Mouse (Mus musculus): Measurements from ENCODE around the gene Vgll2. TPM values are rescaled to one million over a fixed set of nuclear protein-coding genes. Genes with fewer than 3 reads are reported as not detected.

The Vgll2 gene
- total RNA-seq, 2 experiments from 2014 or later: not detected

DNA sequence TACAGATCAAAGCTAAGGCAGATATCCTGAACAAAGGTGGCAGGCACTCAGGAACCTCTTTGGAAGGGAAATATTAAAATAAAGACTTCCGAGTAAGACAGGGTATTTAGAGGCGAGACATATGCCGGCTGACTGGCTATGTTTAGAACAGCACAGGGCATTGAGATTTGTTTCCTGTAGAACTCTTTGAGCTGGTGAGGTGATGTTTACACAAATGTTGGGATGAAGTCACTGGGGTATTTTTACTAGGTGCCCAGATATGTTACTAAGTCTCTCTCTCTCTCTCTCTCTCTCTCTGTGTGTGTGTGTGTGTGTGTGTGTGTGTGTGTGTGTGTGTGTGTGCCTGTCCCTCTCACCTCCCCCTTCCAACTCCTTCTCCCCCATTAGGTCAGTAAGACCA is 26.0 kb downstream of the Vgll2 start:
- intact Hi-C loops (cut with DNase I): no loop called here
- DNase-seq: no peak

GRCm38 (mm10) chr10:52072482-52072881 is 50.2 kb downstream of the Vgll2 start:
- intact Hi-C loops (cut with DNase I): no loop called here
- peak; percentile 63 for DNase-seq

Small RNAs within 50 kb of the gene (microRNA-seq; reads per million reads assigned to microRNA genes)
- not detected for gene Gm24084

Other genes with a start within 250 kb of the Vgll2 start
- gene Ros1, start 172.7 kb downstream of the Vgll2 start, total RNA-seq (2021): not detected
- 10 to 100 TPM; 11.6 to 12.6 TPM for gene Dcbld1, start 211.1 kb downstream of the Vgll2 start, total RNA-seq (2021)

Data from left cerebral cortex, postnatal 4 days (tissue).